Mouse (Mus musculus) gastrocnemius, postnatal 36 days (tissue): ENCODE results near the gene Fut1. TPM values are rescaled to one million over a fixed set of nuclear protein-coding genes. Genes with fewer than 3 reads are reported as not detected.

Experiments used
- DNase-seq, 2 experiments: peaks; one replicate each; pipeline ENCODE4 v3.0.0; 2022
- intact Hi-C: fragments of 180-260 bp; cut with DNase I; formaldehyde crosslinking; loops from one replicate; pipeline ENCODE4 v1.15.1; 2025
- long read RNA-seq, 2 experiments: library from polyadenylated mRNA; stranded (forward); transcript quantifications; one replicate each; pipeline ENCODE4 v2.0.0; 2021
- total RNA-seq, 2 experiments: library from RNA; stranded (reverse); gene quantifications; 2 replicates each; pipeline ENCODE4 v1.2.3; 2021

Fut1 gene
- not detected for total RNA-seq
- long read RNA-seq, experiment 1, partial matches to known transcripts, result 0 of 1 reads
- long read RNA-seq, experiment 1, other reads (novel, unspliced or antisense), result 1 of 1 reads
- long read RNA-seq, experiment 2, result 0 reads

DNA sequence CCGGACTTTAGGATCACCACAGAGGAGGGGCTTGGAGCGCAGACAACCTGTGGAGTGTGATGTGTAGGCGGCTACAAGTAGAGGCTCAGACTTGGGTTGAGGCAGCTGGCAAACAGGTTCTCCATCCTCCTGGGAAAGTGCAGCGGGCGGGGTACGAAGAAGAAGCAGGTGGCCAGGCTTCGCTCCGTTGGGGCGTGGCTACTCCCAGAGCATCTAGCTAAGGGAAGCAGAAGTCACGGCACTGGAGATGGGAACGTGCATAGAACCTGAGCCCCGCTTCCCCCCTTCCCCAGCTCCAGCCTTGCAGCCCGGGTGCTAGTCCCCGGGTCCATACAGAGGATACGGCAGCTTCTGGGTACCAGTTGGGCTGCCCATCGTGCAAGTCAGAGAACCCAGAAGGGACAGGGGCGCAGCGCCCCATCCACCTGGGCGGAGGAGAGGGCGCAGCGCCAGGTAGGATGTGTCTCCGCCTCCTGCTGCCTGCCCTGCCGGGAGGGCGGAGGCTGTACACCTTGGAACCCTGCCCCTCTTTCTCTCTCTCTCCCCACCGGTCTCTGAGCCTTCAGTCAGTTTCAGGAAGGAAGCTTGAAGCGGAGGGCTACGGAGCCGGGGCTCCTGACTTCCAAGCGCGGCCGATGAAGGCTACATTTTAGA lies at the start of gene Fut1:
Gene Fut1 (plus strand): TSS at position 248 of the 654 bp plus-strand sequence.
- intact Hi-C loops, result loop anchor here (5.0 kb wide), 1 partner anchor 50 kb away; the partner anchor contains the start of gene Fut2
- no peak for DNase-seq

DNA sequence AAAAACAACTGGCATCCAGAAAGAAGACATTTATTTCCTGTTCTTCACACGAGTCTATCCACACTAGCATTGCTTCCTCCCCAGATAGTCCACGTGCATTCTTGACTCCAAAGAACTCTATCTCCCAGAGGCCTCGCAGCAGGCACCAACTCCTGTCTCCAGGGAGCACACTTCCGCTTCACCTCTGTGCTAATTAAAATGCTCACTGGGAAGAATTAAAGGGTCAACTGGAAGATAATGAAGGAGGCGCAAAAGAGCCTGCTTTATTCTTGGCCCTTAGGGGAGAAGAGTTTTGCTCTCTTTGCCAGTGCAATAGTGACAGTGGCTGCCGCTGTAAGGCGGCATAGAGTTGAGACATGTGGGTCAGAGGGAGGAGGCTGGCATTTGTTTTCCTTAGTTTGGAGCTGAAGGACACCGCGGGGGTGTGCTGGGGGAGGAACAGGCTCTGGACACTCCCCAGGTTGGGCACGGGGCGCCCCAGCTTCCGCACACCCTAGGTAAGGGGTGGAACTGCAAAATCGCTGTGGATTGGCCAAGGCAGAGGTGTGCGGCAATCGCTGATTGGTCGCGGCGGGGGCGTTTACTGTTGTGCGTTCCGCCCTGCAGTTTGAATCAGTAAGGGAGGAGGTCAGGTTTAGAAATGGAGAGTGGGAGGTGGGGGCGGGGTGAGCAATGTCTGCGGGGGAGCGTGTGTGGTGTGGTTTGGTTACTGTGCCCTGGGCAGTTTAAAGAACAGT lies 49.1 kb upstream of the Fut1 start:
- peak; percentile 76 to 87 for DNase-seq
- intact Hi-C loops, result no loop called here

DNA sequence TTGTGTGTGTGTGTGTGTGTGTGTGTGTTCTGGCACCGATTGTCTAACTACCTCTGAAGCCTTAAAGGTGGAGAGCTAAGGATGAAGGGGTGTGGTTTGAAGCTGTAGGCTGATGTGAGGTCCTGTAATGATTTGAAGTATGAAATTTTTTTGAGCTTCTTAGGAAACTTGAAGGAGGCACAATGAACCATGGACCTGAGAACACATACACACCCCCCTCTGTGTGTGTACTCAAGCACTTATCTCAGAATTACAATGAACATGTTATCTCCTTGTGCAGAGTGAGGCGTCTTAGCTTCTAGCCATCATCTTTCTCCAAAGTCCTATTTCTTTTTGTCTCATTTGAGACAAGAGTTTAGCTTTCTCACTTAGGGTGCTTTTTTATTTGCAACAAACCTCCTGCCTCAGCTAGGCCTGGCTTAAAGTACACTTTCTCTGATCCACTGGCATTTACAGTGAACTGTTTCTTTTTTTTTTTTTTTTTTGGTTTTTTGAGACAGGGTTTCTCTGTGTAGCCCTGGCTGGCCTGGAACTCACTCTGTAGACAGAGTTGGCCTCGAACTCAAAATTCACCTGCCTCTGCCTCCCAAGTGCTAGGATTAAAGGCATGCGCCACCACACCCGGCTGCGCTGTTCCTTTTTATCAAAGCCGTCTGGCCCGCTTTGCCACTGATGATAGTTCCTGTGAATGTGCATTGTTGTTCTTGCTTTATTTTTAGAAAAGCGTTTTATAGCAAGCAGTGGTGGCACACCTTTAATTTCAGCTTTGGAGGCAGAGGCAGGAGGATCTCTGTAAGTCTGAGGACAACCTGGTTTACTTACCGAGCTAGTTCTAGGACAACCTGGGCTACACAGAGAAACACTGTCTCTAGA lies 48.3 kb upstream of the Fut1 start:
- intact Hi-C loops, result no loop called here
- no peak for DNase-seq

DNA sequence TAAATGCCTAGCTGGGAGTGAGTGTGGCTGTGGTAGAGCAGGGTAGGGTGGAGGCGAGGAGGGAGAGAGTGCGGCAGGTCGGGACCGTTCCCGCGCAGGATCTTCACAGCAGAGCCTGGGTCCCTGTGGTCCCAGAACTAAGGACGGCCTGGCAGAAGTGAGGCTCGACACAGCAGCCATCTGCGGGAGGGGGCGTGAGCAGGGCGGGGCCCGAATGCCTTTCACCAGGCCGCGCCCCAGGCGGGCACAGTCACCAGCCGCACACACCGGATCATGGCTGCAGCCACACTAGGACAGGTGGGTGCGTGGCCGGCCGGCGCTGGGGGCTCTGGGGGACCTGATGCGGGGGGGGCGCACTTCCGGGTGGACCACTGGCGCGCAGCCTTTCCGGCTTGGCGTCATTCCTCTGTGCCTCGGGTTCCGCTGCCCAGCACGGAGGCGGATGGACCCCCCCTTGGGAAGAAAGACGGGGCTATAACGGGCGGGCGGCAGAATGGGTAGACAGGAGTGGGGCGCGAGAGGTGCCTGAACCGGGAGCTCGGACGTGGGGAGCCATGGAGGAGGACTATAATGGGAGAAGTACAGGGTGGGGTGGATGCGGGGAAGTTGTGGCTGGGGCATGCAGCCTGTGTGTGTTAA lies 46.9 kb upstream of the Fut1 start, which contains the start of gene Bcat2:
Gene Bcat2 (plus strand): TSS at position 51 of the 639 bp plus-strand sequence.
- DNase-seq, result peak; percentile 59 to 69
- intact Hi-C loops, result no loop called here

DNA sequence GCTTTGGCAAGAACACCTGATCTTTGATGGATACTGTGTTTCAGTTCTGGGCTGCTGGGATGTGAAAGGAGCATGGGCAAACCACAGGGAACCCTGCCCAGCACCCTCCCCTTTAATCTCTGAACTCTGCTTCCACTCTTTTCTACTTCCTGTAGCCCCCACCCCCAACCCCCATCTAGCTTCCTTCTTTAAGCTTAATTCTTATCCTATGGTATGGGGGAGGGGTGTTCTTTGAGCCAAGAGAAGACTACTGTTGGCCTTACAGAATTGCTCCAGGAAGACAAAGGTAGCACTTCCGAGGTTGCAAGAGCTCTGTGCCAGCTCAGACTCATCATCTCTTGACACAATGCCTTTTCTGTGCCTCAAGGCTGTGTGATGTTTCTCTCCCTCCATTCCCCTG lies 45.1 kb upstream of the Fut1 start:
- no peak for DNase-seq
- intact Hi-C loops, result no loop called here

DNA sequence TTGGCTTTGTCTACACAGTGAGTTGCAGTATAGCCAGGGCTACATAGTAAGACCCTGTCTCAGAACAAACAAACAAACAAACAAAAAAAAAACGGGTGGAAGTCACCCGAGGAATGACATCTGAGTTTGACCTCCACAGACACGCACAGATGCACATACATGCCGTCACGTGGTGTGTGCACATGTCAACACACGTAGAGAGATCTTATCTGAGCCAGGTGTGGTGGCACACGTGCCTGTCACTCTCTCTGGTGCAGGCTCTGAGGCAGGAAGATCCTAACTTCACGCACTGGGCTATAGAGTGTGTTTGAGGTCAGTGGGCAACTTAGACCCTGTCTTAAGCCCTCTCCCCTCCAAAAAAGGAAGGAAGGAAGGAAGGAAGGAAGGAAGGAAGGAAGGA lies 43.1 kb upstream of the Fut1 start:
- intact Hi-C loops, result no loop called here

DNA sequence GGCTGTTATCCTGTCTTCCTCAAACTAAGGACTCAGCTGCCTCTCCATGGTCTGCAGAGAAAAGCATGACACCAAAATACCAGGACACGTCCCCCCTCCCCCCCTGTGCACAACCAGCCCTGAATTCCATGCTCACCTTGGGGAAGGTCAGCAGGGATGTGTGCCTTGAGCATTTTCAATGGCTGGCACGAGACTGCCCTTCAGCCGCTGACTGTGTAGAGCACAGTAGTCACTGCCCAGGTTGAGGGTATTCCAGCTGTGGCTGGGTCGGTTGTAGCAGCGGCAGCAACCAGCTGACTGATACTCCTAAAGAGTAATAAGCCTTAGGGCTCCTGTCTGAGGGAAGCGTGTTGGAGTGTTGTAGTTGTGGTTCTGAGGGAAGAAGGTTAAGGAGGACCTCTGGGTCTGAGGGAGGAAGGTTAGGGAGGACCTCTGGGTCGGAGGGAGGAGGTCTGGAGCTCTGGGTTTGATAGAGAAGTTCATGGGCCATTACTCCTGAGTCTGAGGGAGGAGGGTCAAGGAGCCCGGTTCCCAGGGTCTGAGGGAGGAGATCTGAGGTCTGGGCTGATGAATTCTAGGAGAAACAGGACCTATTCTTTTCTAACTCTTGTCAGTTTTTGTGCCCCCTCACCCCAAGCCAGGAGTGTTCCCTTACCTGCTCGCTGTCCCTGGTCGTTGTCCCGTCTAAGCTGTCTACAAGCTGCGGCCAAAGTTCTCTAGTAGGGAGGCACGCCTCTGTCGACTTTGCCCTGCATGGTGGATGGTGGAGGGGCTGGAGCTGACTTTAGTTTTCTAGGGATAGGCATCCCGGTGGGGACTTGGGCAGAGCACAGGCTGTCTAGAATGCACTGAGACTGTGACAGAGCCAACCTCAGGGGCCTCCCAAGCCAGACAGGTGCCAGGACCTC lies 42.4 kb upstream of the Fut1 start:
- intact Hi-C loops, result no loop called here
- no peak for DNase-seq

More for the DNA sequence above, 43.1 kb upstream of the Fut1 start:
- DNase-seq, result no peak

DNA sequence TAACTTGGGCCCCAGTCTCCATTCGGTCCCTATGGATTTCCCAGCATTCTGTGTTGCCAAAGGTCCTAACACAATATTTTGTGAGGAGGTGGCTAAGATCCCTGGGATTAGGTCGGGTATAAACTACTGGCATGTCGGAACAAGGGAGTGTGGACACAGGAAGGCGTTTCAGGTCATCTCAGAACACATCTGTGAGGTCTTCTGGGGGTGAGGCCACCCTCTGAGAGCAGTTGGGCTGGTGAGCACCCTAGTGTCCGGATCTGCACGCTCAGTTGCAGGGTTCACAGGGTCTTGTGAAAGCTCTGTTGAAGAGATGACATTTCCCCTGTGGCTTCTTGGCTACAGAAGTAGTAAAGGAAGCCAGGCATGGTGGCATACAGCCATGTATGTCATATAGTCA lies 31.2 kb upstream of the Fut1 start:
- DNase-seq, result no peak
- intact Hi-C loops, result no loop called here

DNA sequence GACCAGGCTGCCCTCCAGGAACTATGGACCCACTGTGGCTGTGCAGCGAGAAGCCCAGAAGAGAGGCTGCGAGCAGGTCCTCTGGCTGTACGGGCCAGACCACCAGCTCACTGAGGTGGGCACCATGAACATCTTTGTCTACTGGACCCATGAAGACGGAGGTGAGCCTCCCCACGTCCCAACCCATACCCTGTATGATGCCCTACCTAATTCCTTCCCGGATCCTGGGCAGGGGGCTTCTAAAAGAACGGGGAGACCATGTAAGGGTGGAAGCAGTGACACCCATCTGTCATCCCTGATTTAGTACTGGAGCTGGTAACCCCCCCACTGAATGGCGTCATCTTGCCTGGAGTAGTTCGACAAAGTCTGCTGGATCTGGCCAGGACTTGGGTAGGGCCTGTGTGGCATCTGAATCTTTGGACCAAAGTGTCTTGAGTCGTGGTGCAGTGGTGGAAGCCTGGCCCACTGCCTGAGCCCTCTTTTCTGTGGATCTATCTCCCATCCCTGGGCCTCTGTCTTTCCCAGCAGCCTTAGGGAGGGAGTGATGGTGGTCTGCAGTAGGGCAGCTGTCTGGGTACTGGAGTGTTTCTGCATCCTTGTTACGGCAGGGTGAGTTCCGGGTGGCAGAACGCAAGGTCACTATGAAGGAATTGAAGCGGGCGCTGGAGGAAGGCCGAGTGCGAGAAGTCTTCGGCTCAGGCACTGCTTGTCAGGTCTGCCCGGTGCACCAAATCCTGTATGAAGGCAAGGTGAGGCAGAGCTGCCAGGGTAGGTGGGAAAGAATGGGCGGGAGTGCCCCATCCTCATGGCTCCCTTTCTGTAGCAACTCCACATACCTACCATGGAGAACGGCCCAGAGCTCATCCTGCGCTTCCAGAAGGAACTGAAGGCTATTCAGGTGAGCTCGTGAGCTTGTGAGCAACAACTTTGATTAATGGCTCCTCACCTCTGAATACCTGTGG lies 29.2 kb upstream of the Fut1 start:
- intact Hi-C loops, result loop anchor here (2.0 kb wide), 1 partner anchor 31 kb away; no protein-coding TSS in a partner anchor
- DNase-seq, result no peak

DNA sequence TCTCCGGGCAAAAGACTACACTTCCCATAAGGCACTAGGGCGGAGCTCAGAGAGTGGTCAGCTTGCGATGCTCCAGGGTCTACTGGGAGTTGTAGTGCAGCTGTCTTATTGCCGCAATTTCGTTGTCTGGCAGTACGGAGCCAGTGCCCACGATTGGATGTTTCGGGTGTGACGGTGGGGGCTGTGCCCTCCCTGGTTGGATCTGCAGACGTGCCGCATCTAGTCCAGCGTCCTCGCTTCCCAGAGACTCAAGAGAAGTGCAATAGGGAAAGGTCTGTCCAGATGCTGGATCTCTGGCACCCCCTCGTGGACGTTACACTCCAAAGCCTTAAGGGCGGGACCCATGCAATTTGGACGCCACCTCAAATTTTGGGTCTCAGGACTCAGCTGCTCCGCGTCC lies 27.9 kb upstream of the Fut1 start:
- peak; percentile 89 to 92 for DNase-seq
- intact Hi-C loops, result loop anchor here (2.0 kb wide), 1 partner anchor 32 kb away; no protein-coding TSS in a partner anchor

DNA sequence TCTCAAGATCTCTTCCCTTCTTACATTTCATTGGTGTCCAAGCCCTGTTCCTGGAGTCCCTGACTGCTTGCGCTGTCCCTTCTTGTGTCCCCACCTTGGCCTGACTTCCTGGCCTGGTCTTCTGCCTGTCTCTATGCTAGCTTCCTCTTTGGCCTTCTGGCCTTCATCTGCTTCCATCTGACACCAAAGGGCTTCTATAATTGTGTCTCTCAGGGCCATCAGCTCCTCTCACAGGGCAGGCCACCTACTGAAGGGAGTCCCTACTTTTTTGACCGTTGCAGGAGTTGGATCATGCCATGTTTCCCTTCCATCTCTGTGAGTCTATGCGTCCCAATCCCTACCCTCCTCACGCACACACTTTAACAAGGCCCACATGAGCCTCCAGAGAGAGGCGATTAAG lies 27.2 kb upstream of the Fut1 start:
- intact Hi-C loops, result loop anchor here (2.0 kb wide), 1 partner anchor 33 kb away; no protein-coding TSS in a partner anchor
- no peak for DNase-seq

DNA sequence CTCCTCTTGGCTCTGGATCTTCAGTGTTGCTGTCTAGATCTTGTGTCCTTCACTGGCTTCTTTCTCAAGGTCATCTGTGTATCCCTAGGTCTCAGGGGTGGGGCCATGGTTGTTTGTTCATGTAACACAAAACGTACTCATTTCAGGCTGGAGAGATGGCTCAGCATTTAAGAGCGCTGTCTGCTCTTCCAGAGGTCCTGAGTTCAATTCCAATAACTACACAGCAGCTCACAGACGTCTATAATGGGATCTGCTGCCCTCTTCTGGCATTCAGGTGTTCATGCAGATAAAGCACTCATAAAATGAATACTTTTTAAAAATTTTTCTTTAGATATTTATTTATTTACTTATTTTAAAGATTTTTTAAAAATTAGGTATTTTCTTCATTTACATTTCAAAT lies 26.2 kb upstream of the Fut1 start:
- intact Hi-C loops, result no loop called here
- DNase-seq, result no peak

DNA sequence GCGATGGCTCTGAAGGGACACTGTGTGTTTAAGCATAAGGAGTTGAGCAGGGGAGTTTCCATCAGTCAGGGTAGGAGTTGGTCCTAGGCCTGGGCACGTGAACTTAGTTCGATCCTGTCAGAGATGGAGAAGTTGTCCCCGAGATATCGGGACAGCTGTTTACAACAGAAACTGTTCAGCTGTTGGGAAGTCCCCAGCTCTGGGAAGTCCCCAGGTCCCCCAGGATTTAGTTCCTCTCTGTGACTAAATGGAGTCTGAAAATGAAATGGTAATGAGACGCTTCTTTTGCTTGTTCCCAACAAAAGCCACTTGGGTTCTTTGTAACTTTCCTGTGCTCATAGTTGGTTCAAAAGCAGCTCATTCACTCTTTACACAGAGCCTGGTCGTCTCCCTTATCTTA lies 25.2 kb upstream of the Fut1 start:
- DNase-seq, result no peak
- intact Hi-C loops, result no loop called here

DNA sequence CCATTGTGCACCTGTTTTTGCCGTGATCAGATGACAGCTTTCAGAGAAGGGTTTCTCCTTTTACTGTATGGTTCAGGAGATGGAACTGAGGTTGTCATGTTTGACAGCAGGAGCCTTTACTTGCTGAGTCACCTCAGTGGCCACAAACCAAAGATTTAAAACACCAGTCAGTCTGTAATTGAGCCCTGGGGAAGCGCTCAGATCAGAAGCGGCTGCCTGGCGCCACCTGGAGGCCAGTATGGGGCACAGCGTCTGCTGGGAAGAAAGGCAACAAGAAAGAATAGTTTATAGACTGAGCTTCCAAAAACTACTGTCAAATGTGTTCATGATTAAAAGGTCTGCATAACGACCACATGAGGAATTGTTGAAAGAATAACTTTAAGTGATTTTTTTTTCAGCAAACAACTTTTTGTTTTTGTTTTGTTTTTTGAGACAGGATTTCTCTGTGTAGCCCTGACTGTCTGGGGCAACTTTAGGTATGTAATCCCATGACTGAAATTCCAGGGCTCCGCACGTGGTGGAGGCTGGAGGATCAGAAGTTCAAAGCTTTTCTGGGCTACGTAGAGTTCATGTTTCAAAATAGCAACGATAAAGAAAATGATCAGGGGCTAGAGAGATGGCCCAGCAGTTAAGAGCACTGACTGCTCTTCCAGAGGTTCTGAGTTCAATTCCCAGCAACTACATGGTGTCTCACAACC lies 23.8 kb upstream of the Fut1 start:
- DNase-seq, result peak; percentile 68 to 73
- intact Hi-C loops, result no loop called here

DNA sequence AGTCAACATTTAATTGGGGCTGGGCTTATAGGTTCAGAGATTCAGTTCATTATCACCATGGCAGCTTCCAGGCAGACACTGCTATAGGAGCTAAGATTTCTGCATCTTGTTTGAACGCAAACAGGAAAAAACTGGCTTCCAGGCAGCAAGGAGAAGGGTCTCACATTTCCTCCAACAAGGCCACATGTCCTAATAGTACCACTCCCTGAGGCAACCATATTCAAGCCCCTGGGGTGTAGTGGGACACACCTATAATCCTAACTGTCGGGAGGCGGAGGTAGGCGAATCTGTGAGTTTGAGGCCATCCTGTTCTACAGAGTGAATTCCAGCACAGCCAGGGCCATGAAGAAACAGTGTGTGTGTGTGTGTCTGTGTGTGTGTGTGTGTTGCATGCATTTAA lies 21.9 kb upstream of the Fut1 start:
- intact Hi-C loops, result loop anchor here (2.0 kb wide), 1 partner anchor 18 kb away; no protein-coding TSS in a partner anchor
- no peak for DNase-seq

DNA sequence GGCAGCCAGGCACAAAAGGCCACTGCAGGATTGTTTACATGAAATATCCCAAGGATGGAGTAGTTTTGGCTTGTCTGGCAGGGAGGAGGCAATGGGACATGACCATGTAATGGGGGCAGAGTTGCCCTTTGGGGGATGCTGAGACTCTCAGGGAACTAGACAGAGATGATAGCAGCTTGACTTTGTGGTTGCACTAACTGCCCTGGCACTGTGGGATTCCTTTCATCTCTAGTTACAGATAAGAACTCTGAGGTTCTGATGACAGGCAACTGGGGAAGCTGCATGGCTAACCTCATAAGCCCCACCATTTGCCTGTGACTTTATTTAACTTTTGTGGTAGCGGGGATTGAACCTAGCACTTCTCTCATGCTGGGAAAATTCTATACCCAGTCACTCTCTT lies 21.0 kb upstream of the Fut1 start:
- DNase-seq, result no peak
- intact Hi-C loops, result no loop called here

DNA sequence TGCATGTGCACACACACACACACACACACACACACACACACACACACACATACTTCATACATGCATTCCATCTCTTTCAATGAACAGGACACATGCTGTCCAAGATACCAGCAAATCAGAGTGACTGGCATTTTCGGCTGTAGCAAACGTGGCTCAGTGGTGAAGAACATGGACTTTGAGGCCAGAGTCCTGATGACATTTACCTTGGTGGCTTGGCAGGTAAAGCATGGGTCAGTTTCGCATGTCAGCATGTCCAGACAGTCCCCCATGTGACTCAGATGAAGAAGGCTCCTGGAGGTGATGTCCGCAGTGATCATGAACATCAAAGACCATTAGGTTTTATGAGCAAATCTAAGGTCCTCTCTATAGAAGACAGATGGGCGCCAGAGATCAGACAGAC lies 20.1 kb upstream of the Fut1 start:
- intact Hi-C loops, result loop anchor here (1.0 kb wide), 1 partner anchor 11 kb away; no protein-coding TSS in a partner anchor
- DNase-seq, result no peak
